Mouse (Mus musculus) monocyte, adult 5-6 weeks (primary cell): ENCODE measurements around the gene Gm21083. TPM values are rescaled to one million over a fixed set of nuclear protein-coding genes. Genes with fewer than 3 reads are reported as not detected.
"Not testable (repeated sequence)": the region's sequence is repeated elsewhere in the genome, so short reads cannot be mapped to it uniquely, and the experiment has no call there.

Source experiments
- ATAC-seq: fragments of 153-309, 156-312 bp; replicated peaks from 2 replicates; pipeline ENCODE4 v1.8.0; 2017; ENCODE audit warnings: mild to moderate bottlenecking; ENCODE audit not compliant: low TSS enrichment, insufficient number of reproducible peaks, severe bottlenecking, poor library complexity, low FRiP score
- total RNA-seq: library from RNA; stranded (forward); fragments of 200-1000, 200-491, 200-594 nt; gene quantifications from 3 replicates; pipeline ENCODE4 v1.2.3, GENCODE M21; 2017

Gm21083 gene
- not detected in 3 replicates for total RNA-seq

DNA sequence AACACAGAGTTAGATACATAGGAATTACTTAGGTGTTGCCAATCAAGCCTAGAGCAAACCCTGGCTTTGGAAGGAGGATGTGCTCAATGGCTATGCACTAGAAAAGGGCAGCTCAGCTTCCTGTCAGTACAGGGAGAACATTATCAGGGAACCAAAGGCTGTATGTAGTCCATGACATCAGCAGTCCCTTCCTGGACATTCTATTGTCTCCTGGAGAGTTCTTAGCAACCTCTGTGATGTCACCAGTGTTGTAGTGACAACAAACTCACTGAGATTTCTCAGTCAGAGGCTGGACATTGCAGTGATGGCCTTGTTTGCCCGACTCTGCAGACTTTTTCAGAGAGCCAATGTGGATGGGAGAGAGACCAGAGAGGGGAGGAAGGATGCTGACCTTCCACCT, at the start of gene Gm21083:
Gene Gm21083 (plus strand): TSS at position 301 of the 400 bp plus-strand sequence.
- not testable (repeated sequence) for ATAC-seq

DNA sequence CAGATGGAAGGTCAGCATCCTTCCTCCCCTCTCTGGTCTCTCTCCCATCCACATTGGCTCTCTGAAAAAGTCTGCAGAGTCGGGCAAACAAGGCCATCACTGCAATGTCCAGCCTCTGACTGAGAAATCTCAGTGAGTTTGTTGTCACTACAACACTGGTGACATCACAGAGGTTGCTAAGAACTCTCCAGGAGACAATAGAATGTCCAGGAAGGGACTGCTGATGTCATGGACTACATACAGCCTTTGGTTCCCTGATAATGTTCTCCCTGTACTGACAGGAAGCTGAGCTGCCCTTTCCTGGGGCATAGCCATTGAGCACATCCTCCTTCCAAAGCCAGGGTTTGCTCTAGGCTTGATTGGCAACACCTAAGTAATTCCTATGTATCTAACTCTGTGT, 48.0 kb upstream of the Gm21083 start, which contains the start of gene Gm21190:
Gene Gm21190 (minus strand): TSS at position 101 of the 400 bp plus-strand sequence.
- ATAC-seq, result not testable (repeated sequence)

- ATAC-seq, result not testable (repeated sequence)
Measured at GRCm38 (mm10) chr5:15548642-15549041, 28.5 kb upstream of the Gm21083 start.

DNA sequence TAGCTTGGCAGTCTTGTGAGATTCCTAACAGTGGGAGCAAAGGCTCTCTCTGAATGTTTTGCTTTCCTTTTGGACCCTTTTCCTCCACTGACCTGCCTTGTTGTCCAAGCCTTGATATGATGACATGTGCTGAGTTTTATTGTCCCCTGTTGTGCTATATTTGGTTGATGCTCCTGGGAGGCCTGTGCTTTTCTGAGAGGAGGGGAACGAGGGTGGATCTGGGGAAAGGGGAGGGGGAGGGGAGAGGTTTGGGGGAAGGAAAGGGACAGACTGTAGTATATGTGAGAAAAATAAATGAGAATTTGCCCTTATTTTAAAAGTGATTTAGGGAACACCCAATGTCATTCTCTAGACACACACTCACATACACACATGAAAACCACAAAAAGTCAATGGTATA, 28.0 kb upstream of the Gm21083 start:
- not testable (repeated sequence) for ATAC-seq

- not testable (repeated sequence) for ATAC-seq
Measured at GRCm38 (mm10) chr5:15549606-15550005, 27.5 kb upstream of the Gm21083 start.

- ATAC-seq, result not testable (repeated sequence)
Measured at GRCm38 (mm10) chr5:15558654-15559053, 18.5 kb upstream of the Gm21083 start.

- ATAC-seq, result not testable (repeated sequence)
Measured at GRCm38 (mm10) chr5:15561425-15562264, 15.5 kb upstream of the Gm21083 start.

- not testable (repeated sequence) for ATAC-seq
Measured at GRCm38 (mm10) chr5:15573735-15574134, 3.4 kb upstream of the Gm21083 start.

DNA sequence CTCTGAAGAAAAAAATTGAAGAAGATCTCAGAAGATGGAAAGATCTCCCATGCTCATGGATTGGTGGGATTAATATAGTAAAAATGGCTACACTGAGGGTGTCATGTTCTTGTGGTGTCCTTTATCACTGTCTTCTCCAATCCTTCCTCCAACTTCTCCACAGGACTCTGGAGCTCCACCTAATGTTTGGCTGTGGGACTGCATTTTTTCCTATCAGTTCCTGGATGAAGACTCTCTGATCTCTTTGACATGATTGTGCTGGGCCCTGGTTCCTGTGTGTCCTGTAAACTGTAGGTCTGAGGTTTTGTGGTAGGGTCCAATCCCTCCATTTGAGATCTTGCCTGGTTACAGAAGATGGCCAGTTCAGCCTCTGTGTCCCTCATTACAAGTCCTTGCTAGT, 9.2 kb downstream of the Gm21083 start:
- not testable (repeated sequence) for ATAC-seq

GRCm38 (mm10) chr5:15588291-15588690, 11.2 kb downstream of the Gm21083 start:
- ATAC-seq, result not testable (repeated sequence)

DNA sequence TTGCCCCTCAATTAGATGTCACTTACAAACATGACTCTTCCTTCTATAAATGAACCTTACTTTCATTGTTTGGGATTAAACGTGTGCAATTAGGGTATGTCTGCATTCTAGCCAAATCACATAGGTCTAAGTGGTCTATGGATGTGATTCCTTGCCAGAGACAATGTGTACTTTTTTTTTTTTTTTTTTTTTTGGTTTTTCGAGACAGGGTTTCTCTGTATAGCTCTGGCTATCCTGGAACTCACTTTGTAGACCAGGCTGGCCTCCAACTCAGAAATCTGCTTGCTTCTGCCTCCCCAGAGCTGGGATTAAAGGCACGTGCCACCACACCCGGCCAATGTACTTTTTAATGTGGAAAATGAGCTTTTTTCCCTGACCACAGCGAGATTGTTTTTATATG, 13.5 kb downstream of the Gm21083 start:
- not testable (repeated sequence) for ATAC-seq

DNA sequence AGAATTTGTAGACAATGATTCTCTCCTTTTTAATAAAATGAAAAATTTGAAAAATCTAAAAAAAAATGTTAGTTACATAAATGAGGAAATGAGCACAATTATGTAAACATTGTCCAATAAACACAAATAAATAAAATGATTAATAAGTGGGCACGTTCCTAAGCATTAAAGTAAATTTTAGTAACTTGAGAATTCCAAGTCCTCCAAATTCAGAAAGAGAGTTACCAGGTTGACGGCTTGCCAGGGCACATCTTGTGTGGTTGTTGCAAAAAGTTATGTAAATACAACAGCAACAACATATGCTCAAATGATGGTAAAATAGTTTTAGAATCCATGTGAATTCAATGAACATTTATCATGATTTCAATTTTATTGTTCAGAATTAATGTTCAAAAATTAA, 14.4 kb downstream of the Gm21083 start:
- ATAC-seq, result not testable (repeated sequence)

- not testable (repeated sequence) for ATAC-seq
Measured at GRCm38 (mm10) chr5:15598831-15599230, 21.7 kb downstream of the Gm21083 start.

- not testable (repeated sequence) for ATAC-seq
Measured at GRCm38 (mm10) chr5:15600342-15600741, 23.2 kb downstream of the Gm21083 start.

DNA sequence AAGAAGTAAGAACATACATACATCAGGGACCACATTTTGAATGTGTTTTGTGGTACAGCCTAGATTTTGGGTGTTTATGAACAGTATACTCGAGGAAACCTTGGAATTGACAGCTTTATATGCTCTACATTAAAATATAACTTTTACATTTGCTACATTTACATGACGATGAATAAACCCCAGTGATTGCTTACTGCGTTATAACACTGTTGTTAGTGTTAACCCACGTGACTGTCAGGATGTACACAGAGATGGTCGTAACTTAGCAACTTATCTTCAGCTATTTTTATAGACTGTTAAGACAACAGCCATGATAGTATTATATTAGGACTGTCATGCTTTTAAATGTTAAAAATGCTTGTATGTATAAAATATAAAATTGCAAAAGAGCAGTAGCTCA, 24.3 kb downstream of the Gm21083 start:
- ATAC-seq, result not testable (repeated sequence)

- not testable (repeated sequence) for ATAC-seq
Measured at GRCm38 (mm10) chr5:15601960-15602359, 24.8 kb downstream of the Gm21083 start.

- not testable (repeated sequence) for ATAC-seq
Measured at GRCm38 (mm10) chr5:15602424-15602947, 25.4 kb downstream of the Gm21083 start.

DNA sequence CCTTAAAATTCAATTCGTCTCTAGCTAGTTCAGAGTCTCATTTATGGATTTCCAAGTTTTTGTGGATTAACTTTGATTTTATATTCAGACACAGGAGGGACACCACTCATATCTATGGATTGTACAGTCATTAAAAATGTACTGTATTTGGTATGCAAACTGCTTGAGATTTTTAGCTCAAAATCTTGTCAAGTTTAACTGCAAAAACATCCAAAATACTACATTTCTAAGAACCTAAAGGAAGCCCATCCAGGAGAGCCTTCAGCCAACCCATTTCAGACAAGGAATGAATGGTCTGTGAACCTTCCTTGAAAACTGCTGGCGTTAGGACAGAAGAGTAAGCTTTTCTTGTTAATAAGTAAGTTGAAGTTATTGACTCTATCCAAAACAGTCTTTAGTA, 25.9 kb downstream of the Gm21083 start:
- ATAC-seq, result not testable (repeated sequence)

DNA sequence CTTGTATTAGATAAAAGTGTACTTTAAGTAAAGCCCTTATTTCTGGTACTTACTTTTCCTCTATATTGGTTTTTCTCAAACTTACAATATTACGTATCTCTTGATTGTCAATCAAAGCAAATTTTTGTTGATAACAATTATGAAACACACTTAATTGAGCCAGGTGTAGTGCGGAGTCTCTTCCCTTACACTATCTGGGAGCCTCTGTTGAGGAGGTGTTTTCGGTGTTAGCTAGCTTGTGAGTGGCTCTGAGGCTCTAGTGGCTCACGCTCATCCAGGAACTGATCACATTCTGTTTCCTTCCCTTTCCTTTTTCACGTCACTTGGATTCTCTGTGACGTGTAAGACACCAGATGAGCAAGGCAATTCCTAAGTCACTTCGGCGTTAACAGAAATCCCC, 26.5 kb downstream of the Gm21083 start:
- not testable (repeated sequence) for ATAC-seq

DNA sequence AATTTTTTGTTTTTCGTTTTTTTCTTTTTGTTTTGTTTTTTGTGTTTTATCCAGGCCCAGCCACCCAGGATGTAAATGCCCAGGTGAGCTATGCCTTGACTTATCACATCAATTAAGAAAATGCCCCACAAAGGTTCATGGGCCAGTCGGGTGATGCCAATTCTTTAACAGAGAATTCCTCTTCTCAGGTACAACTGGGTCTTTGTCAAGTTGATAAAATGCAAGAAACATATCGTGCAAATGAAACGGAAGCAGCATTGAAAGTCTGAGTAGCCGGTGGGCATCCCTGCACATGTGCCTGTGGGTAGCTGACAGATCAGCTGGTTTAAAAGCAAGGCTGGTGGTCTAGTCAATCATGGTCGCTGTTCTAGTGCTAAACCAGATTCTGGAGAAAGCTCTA, 29.5 kb downstream of the Gm21083 start:
- ATAC-seq, result not testable (repeated sequence)
